Mouse (Mus musculus): ENCODE measurements around the gene Mrpl18. TPM values are rescaled to one million over a fixed set of nuclear protein-coding genes. Genes with fewer than 3 reads are reported as not detected.

Mrpl18 gene
- polyA plus RNA-seq (2015; fragmentation: Nextera tagmentation; extraction: Ambion mirVana) = 119 and 136 TPM in 2 replicates

GRCm38 (mm10) chr17:12915881-12916583 is at the start of gene Mrpl18:
TSS of gene Mrpl18 (minus strand) at chr17:12916345.

DNA sequence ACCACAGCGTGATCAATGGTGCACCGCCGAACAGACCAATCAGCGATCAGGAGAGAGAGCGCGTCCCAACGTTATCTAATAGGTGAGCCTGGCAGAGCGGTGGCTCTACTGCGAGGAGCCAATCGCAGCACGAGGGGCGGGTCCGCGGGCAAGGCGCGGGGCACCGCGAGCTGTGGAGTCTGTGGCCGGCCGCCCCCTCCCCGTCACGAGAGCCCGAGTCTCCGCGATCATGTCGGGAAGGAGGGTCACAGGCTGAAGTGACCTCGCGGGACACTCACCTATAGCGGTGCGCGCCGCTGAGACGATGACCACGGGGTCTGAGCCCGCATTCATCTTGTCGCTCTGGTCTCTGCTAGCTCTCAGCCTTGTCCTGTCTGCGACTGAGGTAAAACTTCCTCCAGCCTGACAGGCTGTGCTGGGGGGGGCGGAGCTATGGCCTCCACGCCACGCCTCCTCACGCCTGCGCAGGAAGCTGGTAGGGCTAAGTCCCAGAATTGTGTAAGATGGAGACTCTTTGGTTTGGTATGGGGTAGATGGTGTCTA is 44.3 kb upstream of the Mrpl18 start, which contains the start of gene Acat2:
Gene Acat2, minus strand, starts transcription at position 417 of the 543 bp plus-strand sequence.

DNA sequence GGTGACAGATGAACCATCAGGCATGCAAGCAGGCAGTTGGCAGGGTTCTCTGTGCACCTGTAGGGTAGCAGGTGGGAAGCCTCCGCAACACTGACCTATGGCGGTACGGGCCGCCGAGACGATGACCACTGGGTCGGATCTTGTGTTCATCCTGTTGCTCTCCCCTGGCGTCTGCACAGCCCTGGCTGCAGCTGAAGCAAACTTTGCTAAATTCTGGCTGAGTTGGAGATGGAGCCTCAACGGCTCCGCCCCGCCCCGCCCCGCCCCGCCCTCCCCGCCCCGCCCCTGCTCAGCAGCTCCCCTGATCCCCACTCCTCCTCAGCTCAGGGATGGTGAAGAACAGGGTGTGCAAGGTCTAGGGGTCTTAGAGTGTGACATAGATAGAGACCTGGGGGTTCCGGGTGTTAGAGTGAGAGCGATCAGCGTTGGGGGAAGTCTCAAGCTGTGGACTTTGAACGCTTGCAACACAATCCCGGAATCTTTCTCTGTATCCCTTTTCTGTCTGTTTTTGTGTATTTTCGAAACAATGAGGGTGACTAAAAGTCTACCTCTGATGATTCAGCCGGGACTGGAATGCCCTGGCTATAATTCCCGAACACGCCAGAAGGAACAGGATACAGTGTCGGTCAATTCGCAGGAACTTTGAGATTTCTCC is 24.1 kb upstream of the Mrpl18 start, which contains the start of gene Acat3:
Gene Acat3, minus strand, starts transcription at position 450 of the 655 bp plus-strand sequence.

DNA sequence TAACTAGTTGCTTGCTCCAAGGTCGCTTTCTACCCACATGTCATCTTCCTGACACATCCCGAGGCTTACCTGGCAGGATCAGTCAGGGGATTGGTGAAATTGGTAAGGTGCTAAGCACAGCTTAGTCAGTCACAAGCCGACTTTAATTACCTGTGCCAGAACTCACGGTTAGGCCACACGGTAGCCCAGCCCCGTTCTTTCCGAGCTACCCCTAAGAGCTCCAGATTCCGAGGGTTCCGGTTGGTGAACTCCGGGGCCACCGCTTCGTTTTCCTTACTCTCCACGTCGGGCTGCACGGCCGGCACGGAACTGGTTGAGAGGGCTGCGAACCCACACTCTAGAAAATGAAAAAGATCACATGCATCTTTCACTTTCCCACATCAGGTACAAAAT is 661 bp downstream of the Mrpl18 start, which contains the start of gene Tcp1:
Gene Tcp1, plus strand, starts transcription at position 214 of the 393 bp plus-strand sequence.

DNA sequence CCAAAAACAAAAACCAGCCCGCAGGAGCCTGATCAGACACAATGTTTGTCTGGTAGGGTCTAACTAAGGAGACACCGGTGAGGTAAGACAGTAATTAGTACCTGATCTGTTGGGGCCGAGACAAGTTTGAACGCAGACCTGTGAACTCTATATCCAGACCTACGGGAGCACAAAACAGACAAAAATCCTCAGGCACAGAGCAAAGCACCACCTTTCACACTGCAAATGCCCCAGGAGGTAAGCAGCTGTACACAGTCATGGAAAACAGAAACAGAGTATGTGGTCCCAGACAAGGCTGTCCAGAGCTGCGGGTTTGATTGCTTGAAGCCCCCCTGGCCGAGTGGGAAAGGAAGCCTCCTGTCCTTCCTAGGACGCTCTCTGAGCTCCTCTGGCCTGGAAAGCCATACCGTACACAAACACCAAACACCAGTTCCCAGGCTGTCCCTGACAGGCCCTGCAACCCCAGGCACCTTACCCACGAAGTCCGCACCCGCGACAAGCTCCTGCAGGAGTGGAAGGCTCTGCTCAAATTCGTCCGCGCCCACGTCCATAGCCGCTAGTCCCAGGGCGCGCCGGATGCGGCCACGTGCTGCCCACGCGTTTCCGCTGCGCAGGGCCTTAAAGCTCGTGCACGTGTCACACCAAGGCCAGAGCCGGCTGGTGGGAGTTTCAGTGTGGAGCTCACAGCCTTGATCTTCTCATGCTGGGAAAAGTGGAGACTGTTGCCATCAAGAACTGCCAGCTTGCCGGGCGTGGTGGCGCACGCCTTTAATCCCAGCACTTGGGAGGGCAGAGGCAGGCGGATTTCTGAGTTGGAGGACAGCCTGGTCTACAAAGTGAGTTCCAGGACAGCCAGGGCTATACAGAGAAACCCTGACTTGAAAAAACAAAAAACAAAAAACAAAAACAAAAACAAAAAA is 6.5 kb downstream of the Mrpl18 start, which contains the start of gene Pnldc1:
Gene Pnldc1, minus strand, starts transcription at position 870 of the 920 bp plus-strand sequence.

DNA sequence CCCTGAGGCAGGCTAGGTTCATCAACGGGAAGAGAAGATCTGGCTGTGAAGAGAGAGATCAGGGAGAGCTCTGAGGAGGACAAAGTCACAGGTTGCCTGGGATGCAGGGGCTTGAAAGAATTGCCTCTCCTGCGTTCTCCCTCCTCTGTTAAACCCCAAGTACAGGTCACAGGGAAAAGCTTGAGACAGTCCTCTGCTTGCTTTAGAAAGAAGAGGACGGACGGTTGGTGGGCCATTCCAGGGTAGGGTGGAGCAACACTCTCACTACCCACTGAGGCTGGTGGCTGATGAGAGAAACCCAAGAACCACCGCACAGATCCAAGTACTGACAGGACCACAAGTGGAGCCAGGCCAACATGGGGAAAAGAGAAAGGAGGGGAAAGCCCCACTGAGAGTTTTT is 40.4 kb downstream of the Mrpl18 start, which contains the start of gene Mrgprh:
Gene Mrgprh, plus strand, starts transcription at position 301 of the 400 bp plus-strand sequence.

GRCm38 (mm10) chr17:12868043-12868442 is 48.1 kb downstream of the Mrpl18 start, which contains the start of gene Mas1:
TSS of gene Mas1 (minus strand) at chr17:12868143.

Small RNA genes within 50 kb of the gene (microRNA-seq; reads per million reads assigned to microRNA genes)
- gene Gm24085 = not detected

Other genes starting within 250 kb of the Mrpl18 start
- not detected in 2 replicates for gene Slc22a1, start 240.5 kb downstream of the Mrpl18 start, polyA plus RNA-seq (2015; fragmentation: Nextera tagmentation; extraction: Ambion mirVana)
- 4.8 and 5.5 TPM in 2 replicates for gene Igf2r, start 146.7 kb downstream of the Mrpl18 start, polyA plus RNA-seq (2015; fragmentation: Nextera tagmentation; extraction: Ambion mirVana)
- gene Mas1, start 48.2 kb downstream of the Mrpl18 start, polyA plus RNA-seq (2015; fragmentation: Nextera tagmentation; extraction: Ambion mirVana) = 0.49 and 0.60 TPM in 2 replicates
- not detected in 2 replicates for gene Mrgprh, start 40.3 kb downstream of the Mrpl18 start, polyA plus RNA-seq (2015; fragmentation: Nextera tagmentation; extraction: Ambion mirVana)
- gene Pnldc1, start 6.1 kb downstream of the Mrpl18 start, polyA plus RNA-seq (2015; fragmentation: Nextera tagmentation; extraction: Ambion mirVana) = 0.83 and 1.7 TPM in 2 replicates
- 267 and 290 TPM in 2 replicates for gene Tcp1, start 644 bp downstream of the Mrpl18 start, polyA plus RNA-seq (2015; fragmentation: Nextera tagmentation; extraction: Ambion mirVana)
- gene Acat3, start 24.3 kb upstream of the Mrpl18 start, polyA plus RNA-seq (2015; fragmentation: Nextera tagmentation; extraction: Ambion mirVana) = 0.76 and 0.79 TPM in 2 replicates
- gene Acat2, start 44.4 kb upstream of the Mrpl18 start, polyA plus RNA-seq (2015; fragmentation: Nextera tagmentation; extraction: Ambion mirVana) = 207 and 228 TPM in 2 replicates
- 103 and 110 TPM in 2 replicates for gene Wtap, start 77.8 kb upstream of the Mrpl18 start, polyA plus RNA-seq (2015; fragmentation: Nextera tagmentation; extraction: Ambion mirVana)
- 154 and 159 TPM in 2 replicates for gene Sod2, start 90.5 kb upstream of the Mrpl18 start, polyA plus RNA-seq (2015; fragmentation: Nextera tagmentation; extraction: Ambion mirVana)
- 0.18 and 0.33 TPM in 2 replicates for gene Gpr31b, start 136.0 kb upstream of the Mrpl18 start, polyA plus RNA-seq (2015; fragmentation: Nextera tagmentation; extraction: Ambion mirVana)
- gene Tcp10b, start 144.8 kb upstream of the Mrpl18 start, polyA plus RNA-seq (2015; fragmentation: Nextera tagmentation; extraction: Ambion mirVana) = 0.52 and 0.55 TPM in 2 replicates
- gene Unc93a, start 215.5 kb upstream of the Mrpl18 start, polyA plus RNA-seq (2015; fragmentation: Nextera tagmentation; extraction: Ambion mirVana) = 0.08 TPM in 1 of 2 replicates, not detected in the other